Mouse (Mus musculus) activated CD4-positive, CD25-positive, alpha-beta regulatory T cell, adult 9 weeks (primary cell): ENCODE data around the gene Gm16513. TPM values are rescaled to one million over a fixed set of nuclear protein-coding genes. Genes with fewer than 3 reads are reported as not detected.

Source experiments
- polyA plus RNA-seq: library from polyadenylated mRNA; unstranded; fragments of 100-300 nt; shearing (Covaris generic); gene quantifications from one replicate; pipeline ENCODE4 v1.2.1, GENCODE M21; 2017

Gene Gm16513
- polyA plus RNA-seq: 0.20 TPM

DNA sequence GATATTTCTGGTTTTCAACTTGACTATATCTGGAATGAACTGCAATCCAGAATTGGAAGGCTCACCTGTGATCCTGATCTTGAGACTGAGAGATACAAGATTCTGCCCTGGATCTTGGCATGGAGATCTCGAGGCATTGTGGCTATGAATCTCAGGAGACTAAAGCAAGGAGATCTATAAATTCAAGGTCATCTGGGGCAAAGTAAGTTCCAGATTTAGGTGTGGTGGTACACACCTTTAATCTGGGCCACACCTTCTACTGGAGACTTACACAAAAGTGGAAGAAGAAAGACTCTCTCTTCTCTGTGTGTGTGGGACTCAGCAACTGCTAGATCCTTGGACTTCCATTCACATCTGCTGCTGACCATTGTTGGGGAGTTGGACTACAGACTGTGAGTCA is at the start of gene Gm16513:
TSS of gene Gm16513 (plus strand) at position 301 of the 400 bp plus-strand sequence.

Other genes starting within 250 kb of the Gm16513 start
- not detected for gene Gm6367, start 194.0 kb upstream of the Gm16513 start, polyA plus RNA-seq
- gene Gm7942, start 75.7 kb upstream of the Gm16513 start, polyA plus RNA-seq: not detected
- gene Gm10424, start 90.1 kb downstream of the Gm16513 start, polyA plus RNA-seq: not detected
- gene Gm3259, start 123.3 kb downstream of the Gm16513 start, polyA plus RNA-seq: not detected